Mouse (Mus musculus) forelimb bud, embryonic 11.5 days (tissue): ENCODE measurements at regions not wholly inside any gene's neighbourhood (a gene's known extent, or its start where the extent isn't known, plus 50 kb on each side); places are given as distances from the start of the nearest gene placed in this dataset.
A peak's percentile ranks its signal among the peaks of the same experiment; 100 is the strongest.

ENCODE experiments used
- DNase-seq: peaks from one replicate; pipeline ENCODE4 v3.0.0-alpha.2; 2012; ENCODE audit warnings: low read depth, low spot score

DNA sequence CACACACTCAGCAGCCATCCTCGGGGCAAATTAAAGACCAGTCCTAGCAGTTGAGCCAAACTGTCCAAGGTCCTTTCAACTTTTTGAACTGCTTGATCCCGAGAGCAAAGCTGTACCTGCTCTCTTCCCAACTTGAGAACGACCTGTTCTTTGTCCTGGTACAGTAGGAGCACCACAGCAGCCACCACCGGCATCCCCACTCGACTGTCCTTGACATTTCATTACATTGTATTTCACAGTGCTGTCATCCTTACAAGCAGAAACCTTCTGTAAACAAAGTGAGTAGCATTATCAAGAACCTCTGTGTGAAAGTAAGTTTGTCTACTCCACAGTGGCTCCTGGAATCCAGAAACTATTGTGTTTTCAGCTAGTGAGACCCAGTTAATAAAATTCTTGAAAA lies 240.2 kb upstream of the Zfp462 start:
- DNase-seq: no peak

DNA sequence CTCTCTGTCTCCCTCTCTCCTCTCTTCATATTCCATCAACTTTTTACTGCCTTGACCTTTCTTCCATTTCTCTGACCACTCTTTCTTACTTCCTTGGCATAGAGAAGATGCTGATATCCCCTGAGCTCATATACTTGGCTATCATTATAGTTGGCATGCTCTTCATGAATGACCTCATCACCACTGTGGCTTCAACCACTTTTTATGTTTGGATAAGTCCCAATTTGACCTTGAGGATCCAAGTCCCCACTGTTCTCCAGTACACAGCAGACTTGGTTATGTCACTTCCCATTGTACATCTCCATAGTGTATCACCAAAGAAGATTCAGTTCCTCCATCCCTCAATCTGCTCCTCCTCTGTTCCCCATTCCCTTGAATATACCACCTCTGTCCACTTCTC lies 235.1 kb upstream of the Zfp462 start:
- DNase-seq: no peak

DNA sequence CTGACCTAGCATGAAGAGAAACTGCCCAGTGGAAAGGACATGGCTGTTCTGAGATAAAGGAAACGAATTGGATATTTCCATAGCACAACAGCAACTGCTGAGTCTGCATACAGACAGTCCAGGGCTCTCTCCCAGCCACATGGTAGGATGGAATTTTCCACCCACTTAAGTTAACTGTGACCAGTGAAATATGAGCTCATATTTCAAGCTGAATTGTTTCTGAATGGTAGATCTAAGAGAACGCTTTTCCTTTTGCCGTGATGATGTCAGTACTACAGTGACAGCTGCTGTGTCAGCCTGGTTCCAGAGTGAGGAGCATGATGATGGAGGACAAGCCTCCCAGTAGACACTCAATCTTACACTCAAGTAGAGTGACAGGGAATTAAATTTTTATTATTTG lies 231.9 kb upstream of the Zfp462 start:
- peak; percentile 46 for DNase-seq

- DNase-seq: no peak
Measured at GRCm38 (mm10) chr4:54714612-54715342, 230.1 kb upstream of the Zfp462 start.

- DNase-seq: no peak
Measured at GRCm38 (mm10) chr4:54718083-54718482, 226.8 kb upstream of the Zfp462 start.

DNA sequence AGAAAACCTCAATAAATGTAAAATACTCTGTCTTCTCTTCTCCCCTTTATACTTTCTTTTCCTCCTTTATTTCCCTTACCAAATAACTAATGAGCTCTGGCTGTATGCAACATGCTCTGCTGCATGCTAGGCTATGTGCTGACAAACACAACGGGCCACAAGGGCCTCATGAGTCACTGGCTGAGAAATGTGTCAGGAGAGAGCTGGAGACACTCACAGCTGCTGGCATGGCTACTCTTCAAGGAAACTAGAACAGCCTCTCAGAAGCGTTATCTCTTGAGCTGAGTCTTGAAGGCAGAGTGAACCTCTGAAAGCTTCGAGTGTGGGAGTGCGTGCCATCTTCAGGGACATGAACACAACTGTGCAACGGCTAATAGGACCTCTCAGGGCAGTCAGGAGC lies 205.8 kb upstream of the Zfp462 start:
- DNase-seq: no peak

GRCm38 (mm10) chr4:54751458-54751857 lies 193.4 kb upstream of the Zfp462 start:
- no peak for DNase-seq

DNA sequence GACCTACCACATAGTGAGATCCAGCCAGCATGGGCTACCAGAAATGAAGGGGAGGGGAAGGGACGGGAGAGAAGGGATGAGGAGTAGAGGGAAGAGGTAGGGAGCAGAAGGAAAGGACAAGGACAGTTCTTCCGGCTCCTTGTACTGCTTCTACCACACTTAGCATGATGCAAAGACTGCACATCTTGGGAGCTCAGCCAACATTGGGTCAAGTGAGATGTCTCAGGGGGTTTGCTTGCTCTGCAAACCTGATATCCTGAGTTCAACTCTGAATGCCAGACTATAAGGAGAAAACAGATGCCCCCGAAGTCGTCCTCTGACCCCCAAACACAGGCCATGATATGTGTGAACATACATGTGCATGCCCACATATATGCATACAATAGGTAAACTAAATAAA lies 188.4 kb upstream of the Zfp462 start:
- no peak for DNase-seq

DNA sequence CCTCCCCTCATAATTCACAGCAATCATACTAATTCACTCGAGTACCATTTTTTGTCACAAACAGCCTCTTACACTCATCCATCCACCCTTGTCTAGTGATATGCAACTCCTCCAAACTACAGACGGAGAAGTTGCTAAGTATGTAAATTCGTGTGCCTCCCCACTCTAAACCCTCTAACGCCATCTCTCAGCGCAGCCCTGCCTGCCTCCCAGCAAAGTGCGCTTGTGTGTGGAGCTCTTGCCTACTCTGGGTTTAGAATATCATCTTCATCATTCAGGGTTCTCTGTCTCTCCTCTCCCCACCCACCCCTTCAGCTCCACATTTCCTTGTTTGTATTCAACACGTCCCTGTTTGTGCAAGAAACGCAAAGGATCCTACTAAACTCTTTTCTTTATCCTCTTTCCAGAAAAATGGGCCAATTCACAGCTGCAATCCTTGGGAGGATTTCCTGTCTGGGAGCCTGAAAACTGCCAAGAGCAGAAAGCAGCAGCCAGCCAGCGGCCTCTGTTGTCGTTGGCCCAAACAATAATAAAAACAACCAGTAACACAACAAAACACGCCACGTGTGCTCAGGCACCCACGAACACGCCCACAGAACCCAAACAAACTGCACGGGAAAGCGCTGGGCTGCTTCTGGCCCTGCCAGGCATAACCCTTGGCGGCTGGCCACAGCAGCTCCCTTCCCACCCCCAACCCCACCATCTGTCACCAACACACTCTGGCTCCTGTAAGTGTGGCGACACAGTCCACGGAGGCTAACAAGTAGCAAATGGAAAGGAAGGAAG lies 186.9 kb upstream of the Zfp462 start:
- DNase-seq: no peak

- peak; percentile 66 for DNase-seq
Measured at GRCm38 (mm10) chr4:54758501-54758829, 186.4 kb upstream of the Zfp462 start.

DNA sequence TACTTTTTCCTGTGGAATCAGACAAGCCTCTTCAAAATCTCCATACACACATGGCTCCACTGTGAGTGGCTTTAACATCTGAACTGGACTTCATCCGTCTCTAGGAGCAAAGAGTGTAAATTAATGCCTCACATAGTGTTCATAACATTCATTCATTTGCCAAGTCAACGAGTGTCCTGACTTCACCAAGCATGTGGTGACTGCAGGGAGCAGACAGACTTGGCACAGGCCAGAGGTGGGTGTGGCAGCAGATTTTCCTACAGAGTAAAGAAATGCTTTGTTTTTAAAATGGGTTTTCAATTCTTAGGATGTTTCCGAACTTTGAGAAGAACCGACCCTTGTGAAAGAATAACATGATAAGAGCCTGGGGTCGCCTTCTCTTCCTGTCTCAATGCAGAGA lies 183.6 kb upstream of the Zfp462 start:
- DNase-seq: no peak

DNA sequence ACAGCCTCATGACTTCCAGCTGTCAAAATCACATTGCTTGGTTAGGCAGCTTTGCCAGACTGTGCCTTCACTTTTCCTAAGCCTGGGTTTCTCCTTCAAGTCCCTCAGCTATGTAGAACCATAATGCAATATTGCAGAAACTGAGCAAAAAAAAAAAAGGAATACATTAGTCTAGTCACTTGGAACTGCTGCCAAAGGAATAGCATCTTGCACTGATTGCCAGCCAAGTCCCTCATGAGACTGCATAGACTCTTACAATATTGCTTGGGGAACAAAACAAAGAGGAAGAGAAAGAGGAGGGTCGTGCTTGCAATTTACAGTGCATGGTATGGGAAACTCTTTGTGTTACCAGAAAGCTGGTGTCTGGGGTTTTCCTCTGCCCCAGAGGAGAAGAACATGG lies 179.8 kb upstream of the Zfp462 start:
- DNase-seq: no peak

DNA sequence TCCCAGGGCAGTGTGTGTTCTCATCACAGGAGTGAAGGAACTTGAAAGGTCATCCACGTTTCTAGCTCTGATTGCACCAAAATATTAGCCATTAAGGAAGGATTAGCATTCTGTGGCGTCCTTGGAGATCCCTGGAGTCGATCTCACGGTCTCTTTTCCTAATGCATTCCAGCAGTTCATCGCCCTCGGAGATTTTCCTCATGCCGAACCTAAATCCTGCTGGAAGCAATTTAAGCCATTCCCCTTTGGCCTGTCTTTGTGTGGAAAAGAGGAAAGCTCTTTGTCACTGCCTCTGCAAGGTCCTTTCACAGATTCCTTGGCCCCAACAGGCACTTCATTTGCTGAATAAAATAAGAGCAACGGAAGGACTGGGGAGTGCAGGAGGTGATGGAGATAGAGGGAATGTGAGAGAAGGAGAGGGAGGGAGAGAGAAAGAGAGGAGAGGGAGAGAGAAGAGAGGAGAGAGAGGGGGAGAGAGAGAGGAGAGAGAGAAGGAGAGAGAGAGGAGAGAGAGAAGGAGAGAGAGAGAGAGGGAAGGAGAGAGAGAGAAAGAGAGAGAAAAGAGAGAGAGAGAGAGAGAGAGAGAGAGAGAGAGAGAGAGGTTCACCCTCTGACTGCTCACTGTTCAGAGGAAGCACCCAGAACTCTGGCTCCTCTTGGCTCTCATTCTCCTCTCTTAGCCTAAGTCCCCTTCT lies 177.2 kb upstream of the Zfp462 start:
- DNase-seq: peak; percentile 67

DNA sequence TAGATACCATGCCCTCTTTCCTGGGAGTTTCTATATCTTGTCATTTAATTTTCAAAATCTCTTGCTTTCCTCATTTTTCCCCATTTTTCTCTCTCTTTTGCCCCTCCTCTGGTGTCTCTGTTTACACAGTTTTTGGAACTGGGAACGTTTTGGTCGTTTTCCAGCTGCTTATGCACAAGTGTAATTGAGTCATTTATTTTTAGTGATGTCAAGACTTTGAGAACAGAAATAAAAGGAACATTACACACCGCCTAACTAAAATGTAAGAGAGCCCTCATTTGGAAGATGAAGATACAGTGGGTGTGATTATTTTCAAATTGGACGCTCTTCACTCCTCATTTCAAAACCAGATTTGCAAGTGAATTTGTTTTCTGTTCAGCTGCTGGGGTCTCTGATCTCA lies 176.0 kb upstream of the Zfp462 start:
- DNase-seq: no peak

GRCm38 (mm10) chr4:54774066-54774465 lies 170.8 kb upstream of the Zfp462 start:
- DNase-seq: no peak

DNA sequence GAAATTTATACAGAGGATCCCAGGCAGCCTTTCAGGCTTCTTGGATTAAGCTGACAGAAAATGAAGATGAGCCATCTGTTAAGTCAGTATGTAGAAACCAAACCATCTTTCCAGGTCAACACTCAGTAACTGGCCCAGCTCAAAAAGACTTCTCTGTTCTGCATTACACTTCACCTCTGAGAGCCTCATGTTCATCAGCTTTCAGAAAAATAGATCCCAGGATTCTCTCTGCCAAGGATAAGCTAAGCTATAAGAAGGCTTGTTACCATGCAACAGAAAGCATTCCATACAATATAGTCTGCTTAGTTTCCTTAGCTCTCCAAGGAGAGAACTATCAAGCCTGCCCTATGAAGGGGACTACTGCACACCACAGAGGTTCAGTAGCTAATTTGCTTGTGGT lies 170.1 kb upstream of the Zfp462 start:
- no peak for DNase-seq

- DNase-seq: no peak
Measured at GRCm38 (mm10) chr4:54780511-54780910, 164.3 kb upstream of the Zfp462 start.

- DNase-seq: no peak
Measured at GRCm38 (mm10) chr4:54791217-54791742, 153.6 kb upstream of the Zfp462 start.

GRCm38 (mm10) chr4:54793857-54794256 lies 151.0 kb upstream of the Zfp462 start:
- DNase-seq: no peak

GRCm38 (mm10) chr4:54795246-54795645 lies 149.6 kb upstream of the Zfp462 start:
- DNase-seq: peak; percentile 59

DNA sequence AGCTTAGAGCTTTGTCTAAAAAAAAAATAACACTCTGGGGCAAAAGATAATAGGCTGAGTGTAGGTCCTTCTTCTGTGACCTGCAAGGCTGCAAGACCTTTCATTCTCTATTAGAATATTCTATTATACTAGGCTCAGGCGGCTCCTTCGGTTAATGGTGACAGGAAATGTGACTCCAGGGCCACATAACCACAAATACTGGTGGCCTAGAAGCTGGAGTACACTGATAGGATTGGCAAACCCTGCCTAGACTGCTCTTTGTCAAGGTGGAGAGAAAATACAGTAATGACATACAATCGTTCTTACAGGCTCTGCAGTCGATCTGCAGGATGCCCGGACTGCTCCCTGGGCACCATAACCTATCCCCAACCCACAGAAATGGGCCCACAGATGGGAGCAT lies 146.3 kb upstream of the Zfp462 start:
- no peak for DNase-seq

GRCm38 (mm10) chr4:54811163-54811562 lies 133.7 kb upstream of the Zfp462 start:
- no peak for DNase-seq
